Mouse (Mus musculus) embryo, embryonic 11 days (tissue): Measurements from ENCODE around the gene Ly6g6e.
A peak's percentile ranks its signal among the peaks of the same experiment; 100 is the strongest.

Experiments
- DNase-seq: peaks from one replicate; pipeline ENCODE4 v3.0.0-alpha.2; 2015

The Ly6g6e gene

DNA sequence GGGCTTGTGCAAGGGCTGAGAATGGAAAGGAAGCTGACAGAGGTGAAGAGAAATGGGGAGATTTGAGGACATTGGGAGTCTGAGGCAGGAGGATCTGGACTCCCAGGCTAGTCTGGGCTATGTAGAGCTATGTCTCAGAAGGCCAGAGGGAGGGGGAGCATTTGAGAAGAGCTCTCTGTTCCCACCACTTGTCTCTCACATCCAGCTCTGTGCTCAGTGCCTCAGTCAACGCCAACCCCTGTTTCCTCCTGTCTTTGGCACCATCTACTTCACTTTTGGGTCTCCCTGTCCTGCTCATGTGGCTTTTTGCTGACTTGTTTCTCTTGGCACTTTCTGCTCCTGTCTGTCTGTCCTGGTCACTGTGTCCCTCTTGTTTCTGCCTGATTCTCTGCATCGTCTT is 583 bp downstream of the Ly6g6e start:
- no peak for DNase-seq

DNA sequence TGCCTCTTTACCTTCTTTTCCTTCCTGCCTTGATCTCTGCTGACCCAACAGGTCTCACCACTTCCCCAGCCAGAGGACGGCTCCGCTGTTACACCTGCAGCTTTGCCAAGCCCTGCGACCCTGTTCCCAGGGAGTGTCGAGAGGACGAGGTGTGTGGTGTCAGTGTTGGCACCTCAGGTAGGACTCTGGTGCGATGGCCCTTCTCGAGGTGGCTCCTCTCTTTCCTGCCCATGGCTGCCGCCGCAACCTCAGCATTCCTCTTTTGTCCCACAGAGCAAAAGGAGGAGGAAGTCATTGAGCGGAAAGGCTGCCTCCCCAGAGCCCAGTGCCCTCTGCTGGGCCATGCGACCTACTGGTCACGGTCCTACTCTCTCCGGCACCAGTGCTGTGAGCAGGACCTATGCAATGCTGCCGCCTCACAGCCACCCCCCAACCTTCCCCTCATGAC is 1.1 kb downstream of the Ly6g6e start, which contains the start of gene Ly6g6d:
Gene Ly6g6d, minus strand, starts transcription at position 280 of the 448 bp plus-strand sequence.
- DNase-seq, result peak; percentile 64

- DNase-seq, result no peak
Observed at GRCm38 (mm10) chr17:35079778-35080177, 3.1 kb downstream of the Ly6g6e start.

- DNase-seq, result no peak
Observed at GRCm38 (mm10) chr17:35080248-35080647, 3.5 kb downstream of the Ly6g6e start.

DNA sequence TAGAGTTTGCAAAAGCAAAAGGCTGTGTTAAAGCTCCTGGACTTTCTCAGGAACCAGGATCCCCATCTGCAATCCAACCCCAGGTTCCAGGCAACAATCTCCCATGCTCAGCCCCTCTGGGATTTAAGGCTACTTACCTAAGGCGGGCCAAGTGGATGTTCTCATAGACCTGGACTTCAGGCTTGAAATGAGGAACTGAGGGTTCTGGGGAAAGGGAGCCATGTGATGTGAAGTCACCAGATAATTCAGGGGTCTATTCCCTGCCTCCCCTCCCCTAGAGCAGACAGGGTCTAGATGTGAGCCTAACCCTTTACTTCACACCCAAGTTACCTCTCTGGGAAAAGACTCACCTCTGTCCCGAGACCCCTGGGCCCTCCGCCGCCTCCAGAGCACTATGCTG is 4.0 kb downstream of the Ly6g6e start:
- DNase-seq, result no peak

DNA sequence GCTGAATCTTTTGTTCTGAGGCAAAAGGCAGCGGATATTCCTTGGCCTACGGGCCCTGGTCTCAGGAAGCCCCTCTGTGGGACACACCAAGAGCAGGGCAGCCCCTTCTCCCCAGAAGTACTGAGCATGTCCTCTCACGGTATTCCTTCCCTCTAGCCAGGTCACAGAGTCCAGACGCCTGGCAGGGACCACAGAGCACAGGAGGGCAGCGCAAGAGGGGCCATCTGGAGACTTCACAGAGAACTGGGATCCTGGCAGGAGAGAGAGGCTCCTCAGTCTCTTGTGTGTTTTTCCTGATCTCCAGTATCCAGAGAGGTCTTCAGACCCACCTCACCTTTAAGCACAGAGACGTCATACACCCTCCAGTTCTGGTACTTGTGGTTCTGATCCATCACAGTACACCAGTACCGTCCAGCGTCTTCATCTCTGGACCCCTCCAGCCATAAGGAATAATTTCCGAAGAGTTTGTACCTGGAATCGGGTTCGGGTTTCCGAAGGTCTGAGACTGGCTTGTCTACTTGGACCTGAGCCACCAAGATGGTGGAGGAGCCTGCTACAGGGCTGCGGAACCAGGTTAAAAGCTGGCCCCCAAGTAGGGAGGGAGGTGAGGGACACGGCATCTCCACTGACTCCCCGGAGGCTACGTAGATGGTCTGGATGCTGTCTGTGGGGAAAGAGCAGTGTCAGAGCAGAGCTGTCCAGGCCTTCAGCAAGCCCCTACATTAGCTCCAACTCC is 6.3 kb downstream of the Ly6g6e start:
- DNase-seq, result no peak

GRCm38 (mm10) chr17:35083929-35084497 is 7.3 kb downstream of the Ly6g6e start:
- no peak for DNase-seq

DNA sequence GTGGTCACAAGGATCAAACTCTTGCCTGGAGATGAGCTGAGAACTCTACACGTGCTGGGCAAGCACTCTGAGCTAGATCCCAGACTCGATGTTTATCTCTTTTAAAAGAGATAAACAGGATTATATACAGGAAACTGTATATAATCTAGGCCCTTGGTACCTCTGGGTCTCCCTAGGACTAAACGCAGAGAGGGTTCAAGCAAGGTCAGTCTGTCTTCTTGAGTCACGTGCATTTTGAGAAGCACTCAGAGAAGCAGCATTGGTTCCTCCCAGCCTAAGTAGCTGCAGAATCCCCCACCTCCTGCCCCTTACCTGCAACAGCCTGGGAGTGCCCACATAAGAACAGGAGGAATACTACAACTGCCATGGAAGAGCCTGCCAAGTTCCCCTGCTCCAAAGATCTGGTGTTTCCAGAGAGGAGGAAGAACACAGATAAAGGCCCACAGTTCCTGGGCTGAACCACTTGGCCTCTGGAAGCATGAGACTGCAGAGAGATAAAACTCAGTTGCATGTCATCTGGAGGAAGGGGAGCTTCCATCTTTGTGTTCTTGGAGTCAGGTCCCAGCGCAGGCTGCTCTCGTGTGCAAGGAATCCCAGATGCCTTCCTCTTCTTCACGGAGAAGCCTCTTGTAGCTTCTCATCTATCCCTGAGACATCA is 8.6 kb downstream of the Ly6g6e start, which contains the start of gene Ly6g6f:
Gene Ly6g6f, minus strand, starts transcription at position 403 of the 658 bp plus-strand sequence.
- DNase-seq, result no peak

DNA sequence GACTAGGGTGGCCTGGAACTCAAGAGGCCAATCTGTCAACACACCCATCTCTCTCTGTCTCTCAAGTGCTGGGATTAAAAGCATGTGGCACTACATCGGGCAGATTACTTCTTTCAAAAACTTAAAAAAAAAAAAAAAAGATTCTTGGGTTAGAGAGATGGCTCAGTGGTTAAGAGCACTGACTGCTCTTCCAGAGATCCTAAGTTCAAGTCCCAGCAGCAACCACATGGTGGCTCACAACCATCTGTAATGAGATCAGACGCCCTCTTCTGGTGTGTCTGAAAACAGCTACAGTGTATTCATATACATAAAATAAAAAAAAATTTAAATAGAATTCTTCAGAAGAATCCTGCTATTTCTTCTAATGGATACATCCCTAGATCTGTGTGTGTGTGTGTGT is 11.4 kb downstream of the Ly6g6e start:
- no peak for DNase-seq

- DNase-seq, result peak; percentile 98
Observed at GRCm38 (mm10) chr17:35088825-35089644, 12.3 kb downstream of the Ly6g6e start, which contains the start of gene Abhd16a. Gene Abhd16a, plus strand, starts transcription at chr17:35089263.

- DNase-seq, result no peak
Observed at GRCm38 (mm10) chr17:35090166-35090932, 13.6 kb downstream of the Ly6g6e start.

GRCm38 (mm10) chr17:35092403-35093198 is 15.9 kb downstream of the Ly6g6e start:
- DNase-seq, result no peak

DNA sequence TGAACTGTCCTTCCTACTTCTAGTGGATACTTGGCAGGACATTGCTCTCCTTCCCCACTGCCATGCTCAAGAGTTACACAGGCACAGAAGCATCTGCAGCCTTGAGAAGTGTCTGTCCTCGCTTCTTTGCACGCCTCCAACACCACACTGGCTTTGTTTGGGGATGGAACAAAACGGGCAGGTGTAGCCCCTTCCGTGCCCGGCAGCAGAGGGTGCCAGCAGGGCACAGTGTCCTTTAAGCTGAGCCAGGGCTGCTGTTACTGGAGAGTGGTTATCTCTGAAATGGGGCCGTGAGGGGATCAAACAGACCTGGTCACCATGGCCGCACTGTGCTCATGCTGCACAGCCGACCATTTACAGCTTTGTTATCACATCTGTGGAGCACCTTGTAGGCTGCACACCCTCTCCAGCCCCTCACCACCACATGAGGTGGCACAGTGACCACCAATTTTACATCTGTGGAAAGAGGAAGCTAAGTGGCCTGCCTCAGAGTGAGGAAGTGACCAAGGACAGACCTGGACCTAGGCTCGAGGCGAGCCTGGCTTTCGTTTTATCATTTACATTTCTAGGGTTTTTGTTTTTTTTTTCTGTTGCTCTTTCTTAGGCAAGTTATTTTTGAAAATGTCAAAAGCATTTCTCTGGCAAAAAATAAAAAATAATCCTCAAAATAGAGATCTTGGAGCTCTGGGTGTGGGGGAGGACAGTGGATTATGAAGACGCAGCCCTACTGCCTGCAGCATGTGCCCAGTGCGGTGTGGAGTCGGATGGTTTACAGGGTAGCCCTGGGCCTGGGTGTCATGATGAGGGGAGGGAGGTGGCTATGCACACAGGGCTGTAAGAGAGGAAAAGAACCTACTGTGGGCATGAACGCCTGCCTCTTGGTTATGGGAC is 18.0 kb downstream of the Ly6g6e start:
- no peak for DNase-seq

DNA sequence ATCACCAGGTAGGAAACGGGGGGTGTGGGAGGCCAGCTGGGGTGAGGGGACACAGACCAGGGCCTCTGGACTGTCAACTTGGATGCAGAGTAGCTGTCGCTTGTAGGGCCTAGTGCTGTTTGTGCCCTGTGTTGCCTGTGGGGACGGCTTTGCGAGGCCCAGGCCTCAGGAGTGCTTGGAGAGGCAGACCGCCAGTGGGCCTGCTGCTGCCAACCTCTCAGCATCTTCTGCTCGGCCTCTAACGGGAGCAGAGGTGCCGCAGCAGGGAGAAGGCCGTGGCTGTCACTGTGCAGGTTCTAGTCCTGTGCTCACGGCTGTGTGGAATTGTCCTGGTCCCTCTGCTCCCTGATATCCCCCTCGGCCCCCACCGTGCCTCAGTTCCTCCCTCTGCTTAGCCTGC is 19.9 kb downstream of the Ly6g6e start:
- DNase-seq, result no peak

DNA sequence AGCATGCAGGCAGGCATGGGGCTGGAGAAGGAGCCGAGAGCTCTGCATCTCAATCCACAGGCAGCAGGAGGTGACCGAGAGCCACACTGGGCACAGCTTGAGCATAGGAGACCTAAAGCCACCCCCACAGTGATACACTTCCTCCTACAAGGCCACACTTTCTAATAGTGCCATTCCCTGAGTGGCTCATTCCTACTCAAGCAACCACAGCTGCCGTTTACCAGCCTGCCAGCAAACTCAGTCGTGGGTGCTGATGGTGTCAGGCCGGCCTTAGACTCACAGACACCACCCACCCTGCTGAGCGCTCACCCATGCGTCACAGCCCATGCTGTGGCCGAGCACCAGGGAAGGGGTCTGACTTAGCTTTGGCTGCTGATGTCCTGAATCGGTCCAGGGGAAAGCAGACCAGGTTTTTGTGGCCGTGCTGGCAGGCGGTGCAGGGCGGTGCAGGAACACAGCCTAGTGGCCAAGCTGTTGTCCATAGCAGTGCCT is 20.5 kb downstream of the Ly6g6e start:
- no peak for DNase-seq

DNA sequence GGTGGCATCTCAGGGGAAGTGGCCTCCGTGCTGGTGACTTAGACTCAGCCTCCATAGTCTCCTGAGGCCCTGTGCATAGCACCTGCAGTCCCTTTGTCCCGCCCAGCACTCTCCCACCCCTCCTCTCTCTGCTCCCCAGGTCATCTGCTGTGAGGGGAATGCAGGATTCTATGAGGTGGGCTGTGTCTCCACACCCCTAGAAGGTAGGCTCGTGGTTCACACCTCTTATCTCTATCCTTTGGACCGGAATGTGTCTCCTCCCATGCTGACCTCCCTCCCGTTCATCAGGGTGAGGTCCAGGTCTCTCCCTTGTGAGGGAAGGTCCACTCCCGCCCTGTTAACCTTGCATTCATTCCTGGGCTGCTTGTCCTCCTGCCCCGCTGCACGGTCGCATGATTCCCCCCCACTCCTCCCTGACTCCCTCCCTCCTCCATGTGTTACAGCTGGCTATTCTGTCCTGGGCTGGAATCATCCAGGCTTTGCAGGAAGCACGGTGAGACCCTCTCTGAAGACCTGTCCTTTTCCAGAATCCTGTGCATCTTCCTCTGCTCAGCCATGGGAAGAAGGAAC is 23.6 kb downstream of the Ly6g6e start:
- DNase-seq, result no peak

DNA sequence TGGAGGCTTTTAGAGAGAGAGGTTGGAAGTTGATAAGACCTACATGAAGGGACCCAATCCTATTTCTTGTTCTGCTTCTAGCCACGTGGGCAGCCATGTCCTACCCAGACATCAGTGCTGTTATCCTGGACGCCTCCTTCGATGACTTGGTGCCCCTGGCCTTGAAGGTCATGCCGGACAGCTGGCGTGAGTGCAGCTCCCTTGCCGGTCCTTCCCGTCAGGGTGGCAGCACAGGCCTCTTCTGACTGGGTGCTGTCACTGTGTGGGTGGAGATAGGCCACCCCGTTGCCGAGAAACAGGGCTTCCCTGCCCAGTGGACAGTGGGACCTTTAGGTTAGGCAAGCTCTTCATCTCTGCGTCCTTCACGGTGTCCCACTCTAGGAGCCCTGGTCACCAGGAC is 24.5 kb downstream of the Ly6g6e start:
- DNase-seq, result no peak

DNA sequence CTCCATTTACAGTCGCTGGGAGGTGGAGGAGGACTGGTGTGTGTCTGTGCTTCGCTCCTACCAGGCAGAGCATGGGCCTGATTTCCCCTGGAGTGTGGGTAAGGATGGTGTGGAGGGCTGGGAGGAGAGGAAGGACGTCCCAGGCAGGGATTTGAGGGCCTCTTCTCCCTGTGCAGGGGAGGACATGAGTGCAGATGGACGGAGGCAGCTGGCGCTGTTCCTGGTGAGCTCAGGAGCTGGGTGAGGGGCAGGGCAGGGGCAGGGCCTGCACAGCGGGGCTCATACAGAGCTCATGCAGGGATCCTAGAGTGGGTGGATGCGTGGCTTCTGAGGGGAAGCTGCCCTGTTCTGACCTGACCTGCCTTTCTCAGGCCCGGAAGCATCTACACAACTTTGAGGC is 25.6 kb downstream of the Ly6g6e start:
- DNase-seq, result no peak

DNA sequence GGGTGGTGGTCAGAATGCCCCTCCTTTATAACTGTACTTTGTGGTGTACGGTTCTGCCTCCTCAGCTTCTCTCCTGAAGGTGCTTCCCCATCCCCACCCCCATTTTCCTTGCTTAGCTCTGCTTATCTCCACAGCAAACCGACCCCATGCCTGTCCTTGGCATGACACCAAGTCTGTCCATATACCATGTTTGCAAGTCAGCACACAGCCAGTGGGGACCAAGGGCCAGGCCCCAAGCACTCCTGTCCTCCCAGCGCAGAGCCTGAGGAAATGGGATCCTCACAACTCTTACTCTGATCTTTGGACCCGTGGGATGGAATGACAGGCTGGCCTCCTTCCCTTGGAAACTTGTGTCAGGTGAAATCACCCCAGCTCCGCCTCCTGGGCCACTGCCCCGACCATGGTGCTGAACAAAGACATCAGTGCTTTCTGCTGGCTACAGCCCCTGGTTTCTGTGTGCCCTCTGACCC is 26.6 kb downstream of the Ly6g6e start:
- DNase-seq, result no peak

GRCm38 (mm10) chr17:35104079-35104478 is 27.4 kb downstream of the Ly6g6e start:
- no peak for DNase-seq
